Mouse (Mus musculus) kidney, postnatal 14 days (tissue): ENCODE measurements around the gene Diexf.

Experiments used
- DNase-seq: peaks from one replicate; pipeline ENCODE4 v3.0.0; 2022; ENCODE audit warnings: mixed read lengths

Gene Diexf

GRCm38 (mm10) chr1:193085541-193086020 is 44.5 kb downstream of the Diexf start:
- no peak for DNase-seq

GRCm38 (mm10) chr1:193084016-193084415 is 46.1 kb downstream of the Diexf start:
- DNase-seq = no peak

- no peak for DNase-seq
These were observed 47.0 kb downstream of the Diexf start for GRCm38 (mm10) chr1:193083051-193083450.

- no peak for DNase-seq
These were observed 47.7 kb downstream of the Diexf start for GRCm38 (mm10) chr1:193082311-193082921.

- no peak for DNase-seq
These were observed 67.5 kb downstream of the Diexf start for GRCm38 (mm10) chr1:193062618-193063017.

- DNase-seq = no peak
These were observed 69.9 kb downstream of the Diexf start for GRCm38 (mm10) chr1:193060167-193060566.

- no peak for DNase-seq
These were observed 70.5 kb downstream of the Diexf start for GRCm38 (mm10) chr1:193059596-193059995.

GRCm38 (mm10) chr1:193054401-193054800 is 75.7 kb downstream of the Diexf start:
- no peak for DNase-seq

DNA sequence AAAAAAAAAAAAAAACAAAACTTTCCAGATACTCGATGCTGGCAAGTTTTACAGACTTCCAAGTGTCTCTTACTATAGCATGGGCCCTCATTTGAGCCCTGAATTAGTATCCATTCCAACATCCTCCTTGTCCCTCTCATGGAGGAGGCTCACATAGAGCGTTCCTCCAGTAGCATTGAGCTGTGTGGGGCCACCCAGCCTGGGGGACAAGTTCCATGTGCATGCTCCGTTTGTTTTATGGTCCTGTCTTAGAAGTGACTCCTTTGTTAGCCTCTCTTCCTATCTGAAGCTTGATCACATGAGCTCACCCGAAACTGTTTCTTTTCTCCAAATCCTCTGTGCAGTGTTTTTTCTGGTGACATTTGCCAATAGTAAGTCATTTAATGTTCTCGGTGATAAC is 77.0 kb downstream of the Diexf start:
- no peak for DNase-seq

DNA sequence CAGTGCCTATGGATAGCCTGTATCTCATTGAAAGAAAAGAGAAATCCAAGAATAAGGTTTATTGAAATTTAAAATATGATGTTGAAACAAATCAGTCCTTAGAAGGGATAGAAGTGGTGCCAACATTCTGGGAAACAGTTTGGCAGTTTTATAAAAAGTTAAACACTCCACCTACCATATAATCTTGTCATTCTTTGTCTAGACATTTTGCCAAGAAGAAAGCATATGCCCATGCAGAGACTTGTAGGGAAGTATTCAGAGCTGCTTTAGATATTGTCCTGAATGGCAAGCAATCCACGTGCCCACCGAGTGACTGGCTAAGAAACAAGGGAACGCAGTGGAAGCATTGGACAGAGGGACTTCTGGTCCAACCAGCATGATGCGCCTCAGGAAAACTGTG is 82.5 kb downstream of the Diexf start:
- DNase-seq = no peak

DNA sequence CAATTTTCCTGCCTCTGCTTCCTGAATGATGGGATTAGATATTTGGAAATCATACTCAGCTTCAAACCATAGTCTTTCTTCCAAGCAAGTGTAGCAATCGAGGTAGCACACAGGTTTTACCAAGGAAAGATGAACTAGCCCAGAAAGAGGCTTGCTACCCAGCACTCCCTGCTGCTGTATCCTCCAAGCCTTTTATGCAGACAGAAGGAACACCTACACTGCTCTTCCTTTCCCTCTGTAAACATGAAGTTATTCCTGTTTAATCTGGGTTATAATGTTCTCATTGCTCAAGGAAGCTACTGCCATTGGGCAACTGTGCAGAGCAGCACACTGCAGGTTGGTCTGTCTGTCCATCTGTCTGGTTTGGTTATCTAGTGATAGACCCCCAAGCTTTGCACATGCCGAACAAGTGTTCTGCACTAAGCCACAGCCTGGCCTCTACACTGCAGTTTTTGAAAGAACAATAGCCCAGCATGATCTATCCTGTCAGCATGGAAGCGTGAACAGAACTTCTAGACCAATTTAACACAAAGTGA is 87.2 kb downstream of the Diexf start:
- DNase-seq = no peak
